Mouse (Mus musculus) hindlimb bud, embryonic 11.5 days (tissue): ENCODE data around the gene Wfdc1.
A peak's percentile ranks its signal among the peaks of the same experiment; 100 is the strongest.

ENCODE experiments used
- DNase-seq: peaks from one replicate; pipeline ENCODE4 v3.0.0-alpha.2; 2012; ENCODE audit warnings: low read depth, low spot score; ENCODE audit errors: extremely low spot score

Wfdc1 gene

GRCm38 (mm10) chr8:119638261-119638660, 27.9 kb upstream of the Wfdc1 start:
- no peak for DNase-seq

DNA sequence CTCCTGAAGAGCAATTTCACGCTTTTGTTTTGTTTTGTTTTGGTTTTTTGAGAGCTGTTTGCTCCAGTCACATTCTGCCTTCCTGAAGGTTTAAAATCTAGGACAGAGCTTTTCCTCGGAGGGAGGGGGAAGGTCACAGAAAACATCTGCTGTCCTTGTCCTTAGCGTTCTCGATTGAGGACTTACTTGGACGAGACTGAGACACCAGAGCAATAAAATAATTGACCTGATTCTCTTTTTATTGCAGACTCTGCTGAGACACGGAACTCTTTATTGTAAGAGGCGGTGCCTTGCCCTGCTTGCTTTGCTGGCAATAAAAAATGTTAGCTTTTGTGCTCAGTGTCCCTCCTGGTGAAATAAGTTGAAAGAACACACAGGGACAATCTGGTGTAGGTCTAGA, 26.4 kb upstream of the Wfdc1 start:
- no peak for DNase-seq

GRCm38 (mm10) chr8:119641058-119641457, 25.1 kb upstream of the Wfdc1 start:
- DNase-seq: no peak

DNA sequence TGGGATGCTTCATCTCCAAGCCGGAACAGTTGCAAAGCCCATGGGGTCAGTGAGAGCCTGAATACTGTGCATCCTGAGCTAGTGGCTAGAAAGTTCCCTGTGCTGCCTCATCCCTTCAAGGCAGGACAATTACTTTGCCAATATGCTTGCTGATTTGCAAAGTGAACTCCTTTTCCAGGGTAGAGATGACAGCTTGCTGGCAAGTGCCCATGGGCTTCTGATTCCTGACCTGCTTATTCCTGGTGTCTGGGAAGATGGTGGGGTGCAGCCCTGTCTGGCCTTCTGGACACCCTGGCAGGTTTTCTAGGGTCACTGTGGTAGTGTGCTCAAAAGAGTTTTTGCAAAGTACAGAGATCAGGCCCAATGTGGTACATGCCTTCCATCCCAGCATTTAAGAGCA, 23.2 kb upstream of the Wfdc1 start:
- no peak for DNase-seq

GRCm38 (mm10) chr8:119644429-119644960, 21.7 kb upstream of the Wfdc1 start:
- no peak for DNase-seq

DNA sequence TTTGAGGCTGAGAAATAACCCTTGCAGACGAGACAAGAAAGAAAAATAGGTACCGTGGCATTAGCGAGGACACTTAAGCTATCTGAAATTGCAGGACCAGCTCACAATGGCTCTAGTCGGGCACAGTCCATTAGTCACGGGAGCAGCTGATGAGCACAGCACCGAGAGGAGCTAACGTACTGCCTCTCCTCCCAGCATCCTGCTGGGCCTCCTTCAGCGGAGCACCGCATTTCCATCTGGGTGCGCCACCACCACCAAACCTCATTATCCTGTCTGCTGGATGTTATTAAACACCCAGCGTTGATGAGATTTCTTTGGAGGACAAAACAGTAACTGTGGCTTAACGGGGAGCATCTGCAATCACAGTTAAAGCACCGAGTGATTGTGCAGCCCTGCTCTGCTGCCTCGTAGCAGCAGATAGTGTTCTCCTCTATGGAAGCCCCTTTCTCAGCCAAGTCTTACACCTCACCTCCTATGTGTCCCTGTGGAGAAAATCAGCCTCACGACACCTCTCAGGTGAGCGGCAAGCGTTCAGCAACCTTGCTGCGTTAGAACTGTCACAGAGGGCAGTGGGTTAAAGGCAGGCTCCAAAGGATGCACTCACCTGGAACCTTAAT, 21.1 kb upstream of the Wfdc1 start:
- DNase-seq: no peak

- no peak for DNase-seq
Observed at GRCm38 (mm10) chr8:119646197-119646596, 20.0 kb upstream of the Wfdc1 start.

DNA sequence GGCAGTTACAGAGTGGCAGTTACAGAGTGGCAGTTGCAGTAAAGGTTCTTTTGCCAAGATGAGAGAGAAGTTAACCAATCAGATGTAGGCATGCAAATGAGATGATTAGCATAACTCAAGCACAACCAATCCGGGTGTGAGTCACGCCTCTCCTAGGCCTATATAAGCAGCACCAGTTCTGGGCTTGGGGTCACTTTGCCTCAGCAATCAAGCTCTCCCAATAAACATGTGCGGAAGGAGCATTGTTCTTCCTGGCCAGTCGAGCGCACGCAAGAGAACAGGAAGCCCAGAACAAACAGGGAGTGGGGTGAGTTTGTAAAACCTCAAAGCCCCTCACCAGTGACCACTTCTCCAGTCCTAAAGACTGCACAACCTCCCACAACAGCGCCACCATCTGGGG, 19.3 kb upstream of the Wfdc1 start:
- no peak for DNase-seq

DNA sequence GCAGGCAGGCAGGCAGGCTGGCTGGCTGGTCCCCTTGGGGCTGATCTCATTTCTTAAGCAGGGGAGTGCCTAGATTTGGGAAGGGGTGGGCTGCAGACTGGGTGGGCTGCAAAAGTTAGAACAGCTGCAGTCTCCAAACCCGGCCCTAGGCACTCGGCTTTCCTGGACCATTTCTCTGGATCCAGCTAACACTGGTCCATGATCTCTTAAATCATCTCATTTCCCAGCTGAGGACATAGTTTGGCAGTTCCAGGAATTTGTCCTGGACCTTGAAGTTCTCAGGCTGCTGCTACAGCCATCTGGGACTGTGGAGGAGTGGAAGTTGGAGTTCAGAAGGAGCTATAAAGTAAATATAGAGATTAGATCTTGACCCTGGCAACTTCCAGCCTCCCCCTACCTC, 14.8 kb upstream of the Wfdc1 start:
- no peak for DNase-seq

- no peak for DNase-seq
Observed at GRCm38 (mm10) chr8:119656709-119657464, 9.3 kb upstream of the Wfdc1 start.

- DNase-seq: no peak
Observed at GRCm38 (mm10) chr8:119661081-119661480, 5.1 kb upstream of the Wfdc1 start.

- DNase-seq: no peak
Observed at GRCm38 (mm10) chr8:119661892-119662291, 4.3 kb upstream of the Wfdc1 start.

GRCm38 (mm10) chr8:119663440-119663839, 2.7 kb upstream of the Wfdc1 start:
- no peak for DNase-seq

DNA sequence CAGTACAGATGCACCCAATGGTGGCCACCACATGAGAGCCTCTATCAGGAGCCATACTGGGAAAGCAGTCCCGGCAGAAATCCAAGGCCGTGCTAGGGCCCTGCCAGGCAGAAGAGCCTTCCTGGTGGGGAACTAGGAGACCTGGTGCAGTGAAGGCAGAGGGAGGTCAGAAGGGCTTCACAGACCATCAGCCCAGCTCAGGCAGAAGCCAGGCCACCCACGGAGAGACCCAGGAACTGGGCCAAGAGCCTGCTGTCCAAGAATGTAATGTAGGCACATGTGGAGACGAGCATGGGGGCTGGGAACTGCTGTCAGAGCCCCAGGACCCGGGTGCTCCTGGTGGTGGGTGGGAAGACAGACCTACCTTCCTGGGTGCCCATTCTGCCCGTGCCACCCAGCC, 895 bp upstream of the Wfdc1 start:
- no peak for DNase-seq

DNA sequence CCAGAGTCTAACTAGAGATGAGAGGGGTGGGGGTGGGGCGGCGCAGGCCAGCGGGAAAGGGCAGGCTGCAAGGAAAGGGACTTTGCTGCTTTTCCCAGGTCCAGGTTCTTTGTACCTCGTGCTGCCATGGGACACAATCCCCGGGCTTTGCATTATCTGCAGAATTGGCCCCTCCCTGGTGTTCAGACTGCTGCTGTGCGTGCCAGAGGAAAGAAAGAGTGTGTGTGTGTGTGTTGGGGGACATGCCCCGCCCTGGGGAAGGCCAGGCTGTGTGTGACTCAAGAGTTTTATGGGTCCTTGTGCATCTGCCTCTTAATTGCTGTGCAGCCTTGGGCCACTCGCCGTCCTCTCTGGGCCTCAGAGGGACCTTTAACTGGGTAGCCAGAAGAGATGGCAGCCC, 2.3 kb downstream of the Wfdc1 start:
- DNase-seq: no peak

DNA sequence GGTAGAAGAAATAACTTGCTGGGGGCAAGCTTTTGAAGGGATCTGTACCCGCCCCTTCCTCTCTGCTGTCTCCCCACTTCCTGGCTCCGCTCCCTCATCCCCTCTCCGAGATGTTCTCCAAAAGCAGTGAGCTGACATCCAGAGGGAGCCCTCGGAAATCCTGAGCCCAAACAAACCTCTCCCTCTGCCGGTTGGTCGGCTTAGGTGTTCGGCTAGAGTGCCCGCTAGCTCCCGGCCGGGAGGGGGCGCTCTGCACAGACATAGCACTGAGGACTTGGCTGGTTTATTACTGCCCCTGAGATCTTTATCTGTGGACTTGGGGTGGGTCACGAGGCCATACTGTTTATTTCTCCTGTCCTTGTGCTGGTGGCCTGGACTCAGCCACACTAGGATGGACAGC, 3.1 kb downstream of the Wfdc1 start:
- DNase-seq: no peak

- no peak for DNase-seq
Observed at GRCm38 (mm10) chr8:119670419-119671091, 4.4 kb downstream of the Wfdc1 start.

DNA sequence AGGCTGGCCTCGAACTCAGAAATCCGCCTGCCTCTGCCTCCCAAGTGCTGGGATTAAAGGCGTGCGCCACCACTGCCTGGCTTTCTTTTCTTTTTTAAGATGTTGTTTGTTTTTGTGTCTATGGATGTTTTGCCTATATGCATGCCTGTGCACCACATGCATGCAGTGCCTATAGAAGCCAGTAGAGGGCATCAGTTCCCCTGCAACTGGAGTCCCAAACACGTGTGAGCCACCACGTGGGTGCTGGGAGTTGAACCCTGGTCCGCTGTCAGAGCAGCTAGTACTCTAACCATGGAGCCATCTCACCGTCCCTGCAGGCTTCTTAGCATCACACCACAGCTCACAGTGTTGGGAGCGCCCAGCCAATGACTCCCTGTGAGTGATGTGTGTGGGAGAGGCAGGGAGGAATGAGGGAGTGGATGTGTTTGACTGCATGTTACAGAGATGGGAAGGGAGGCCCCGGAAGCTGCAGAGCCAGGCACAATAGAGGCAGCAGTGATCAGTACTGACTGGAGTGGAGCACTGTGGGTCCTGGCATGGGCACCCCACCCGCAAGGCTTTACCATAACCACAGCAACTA, 7.9 kb downstream of the Wfdc1 start:
- DNase-seq: no peak

DNA sequence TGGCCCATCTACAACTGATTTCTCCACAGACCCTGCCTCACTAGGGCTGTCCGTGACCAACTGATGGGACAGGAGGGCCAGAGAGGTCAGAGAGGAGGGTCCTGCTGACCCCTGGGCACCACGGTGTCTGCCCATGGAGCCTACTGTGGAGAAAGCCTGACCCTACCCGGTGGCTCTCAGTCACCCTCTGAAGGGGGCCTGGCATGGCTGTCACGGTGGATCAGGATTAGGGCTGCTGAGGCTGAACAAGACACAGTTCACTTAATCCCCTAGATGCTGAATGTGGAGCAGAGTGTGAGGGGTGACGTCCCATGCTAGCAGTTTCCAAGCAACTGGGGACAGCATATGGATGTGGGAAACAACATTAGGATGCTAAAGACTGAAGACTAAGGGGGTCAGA, 9.3 kb downstream of the Wfdc1 start:
- no peak for DNase-seq

GRCm38 (mm10) chr8:119676389-119676788, 10.2 kb downstream of the Wfdc1 start:
- peak; percentile 85 for DNase-seq

GRCm38 (mm10) chr8:119678138-119678843, 12.1 kb downstream of the Wfdc1 start:
- DNase-seq: peak; percentile 52
